Mouse (Mus musculus) liver, embryonic 14.5 days (tissue): ENCODE results near the gene Poglut1. TPM values are rescaled to one million over a fixed set of nuclear protein-coding genes. Genes with fewer than 3 reads are reported as not detected.

Experiments
- ATAC-seq: fragments of 200-750 bp; cut with Nextera tagmentation; 2 replicates; pipeline ENCODE4 v1.8.0; 2017; ENCODE audit warnings: moderate number of reproducible peaks, mild to moderate bottlenecking, moderate library complexity; ENCODE audit not compliant: insufficient read depth
- DNase-seq, 3 experiments: peaks; one replicate each; pipeline ENCODE4 v3.0.0-alpha.2; 2012 to 2013; ENCODE audit warnings: low read depth in 3 of 3, low spot score in 3 of 3
- H3K27ac ChIP-seq: fragments of 300-500 bp; sonication (generic); 2 replicates; pipeline ENCODE4 v1.5.1; 2014; ENCODE audit warnings: moderate library complexity, mild to moderate bottlenecking, control low read depth, inconsistent platforms
- H3K27me3 ChIP-seq: fragments of 300-500 bp; sonication (generic); 2 replicates; pipeline ENCODE4 v1.6.1; 2014; ENCODE audit warnings: mild to moderate bottlenecking, low read length, moderate library complexity; ENCODE audit not compliant: control insufficient read depth, insufficient read depth
- H3K36me3 ChIP-seq: fragments of 300-500 bp; sonication (generic); replicated peaks from 2 replicates; pipeline ENCODE4 v1.6.1; 2014; ENCODE audit warnings: low read depth; ENCODE audit not compliant: control insufficient read depth, insufficient read depth
- H3K4me1 ChIP-seq, 2 experiments: fragments of 200-500 bp in 1 of 2; fragments of 300-500 bp in 1 of 2; sonication (generic) in 1 of 2; replicated peaks; 2 replicates each; pipeline ENCODE4 v1.6.1; 2012 to 2014; ENCODE audit warnings: antibody characterized with exemption in 1 of 2, inconsistent platforms in 1 of 2, low read length in 1 of 2; ENCODE audit not compliant: control insufficient read depth in 2 of 2, insufficient read depth in 2 of 2
- H3K4me2 ChIP-seq: fragments of 300-500 bp; sonication (generic); 2 replicates; pipeline ENCODE4 v1.6.1; 2014; ENCODE audit warnings: low read depth, mild to moderate bottlenecking, control low read depth, moderate library complexity
- H3K4me3 ChIP-seq, 2 experiments: fragments of 200-500 bp in 1 of 2; fragments of 300-500 bp in 1 of 2; sonication (generic) in 1 of 2; 2 replicates each; pipeline ENCODE4 v1.5.1; 2012 to 2014; ENCODE audit warnings: low read depth in 2 of 2, low read length in 2 of 2, mild to moderate bottlenecking in 2 of 2, control low read depth in 1 of 2, inconsistent platforms in 1 of 2, moderate library complexity in 1 of 2; ENCODE audit not compliant: insufficient read depth in 1 of 2
- H3K9ac ChIP-seq: fragments of 300-500 bp; sonication (generic); replicated peaks from 2 replicates; pipeline ENCODE4 v1.6.1; 2014; ENCODE audit warnings: mild to moderate bottlenecking, control low read depth, moderate library complexity
- H3K9me3 ChIP-seq: fragments of 300-500 bp; sonication (generic); 2 replicates; pipeline ENCODE4 v1.6.1; 2016; ENCODE audit warnings: low read length, mixed read lengths; ENCODE audit not compliant: control insufficient read depth
- CTCF ChIP-seq: IDR thresholded peaks from 2 replicates; pipeline ENCODE4 v1.5.1; 2016; ENCODE audit warnings: antibody characterized with exemption, low read depth, control low read depth
- EP300 ChIP-seq: IDR thresholded peaks from 2 replicates; pipeline ENCODE4 v1.6.1; 2016; ENCODE audit warnings: antibody characterized with exemption, low read depth
- WGBS: fragments of 180-500 bp; shearing (Covaris S2); extraction: QIAGEN DNeasy Blood & Tissue Kit; methylation state at CpG from one replicate; pipeline ENCODE4 v1.1.7; 2014; ENCODE audit not compliant: insufficient replicate concordance; 5-methylcytosine and 5-hydroxymethylcytosine counted together
- polyA plus RNA-seq, 2 experiments: library from polyadenylated mRNA; depleted of rRNA in 1 of 2; stranded (reverse) in 1 of 2; unstranded in 1 of 2; fragments of >200 nt; fragmentation: Nextera tagmentation in 1 of 2; extraction: Ambion mirVana in 1 of 2; gene quantifications; 2 replicates each; pipeline versions ENCODE4 v1.2.1 to v1.2.3; 2012 to 2014

The Poglut1 gene
- polyA plus RNA-seq, 2 experiments, result 5.9 to 7.2 TPM

- no peak for TF ChIP-seq EP300
- TF ChIP-seq CTCF, result no peak
- peak; percentile 66 for ATAC-seq
- no peaks in the 10 kb centered on the region; the same call in none of the 2 replicates for H3K27me3 ChIP-seq
These were observed 12.9 kb upstream of the Poglut1 start for GRCm38 (mm10) chr16:38562968-38563327.

GRCm38 (mm10) chr16:38562131-38562967 is 12.3 kb upstream of the Poglut1 start:
- H3K4me2 ChIP-seq, result peak overlapping the region; percentile 95
- peak overlapping the region; percentile 66 for H3K9ac ChIP-seq
- H3K36me3 ChIP-seq, result no peaks in the 10 kb centered on the region; the same call in none of the 2 replicates
- DNase-seq (peak; percentile 86 to 88 (median 86)), ATAC-seq (peak; percentile 98)
- peak overlapping the region; percentile 53 for H3K27ac ChIP-seq
- peaks cover 0 to 8% of the 10 kb centered on the region in 2 experiments; a peak in 2 of 4 replicates for H3K4me1 ChIP-seq
- peak overlapping the region; percentile 69 to 72 for H3K4me3 ChIP-seq
- no peaks in the 10 kb centered on the region; the same call in none of the 2 replicates for H3K27me3 ChIP-seq
- H3K9me3 ChIP-seq, result no peaks in the 10 kb centered on the region
- 6% methylated on average over 37 of the region's 37 CpGs for WGBS
- TF ChIP-seq CTCF (no peak), EP300 (no peak)

More at GRCm38 (mm10) chr16:38562968-38563327, 12.9 kb upstream of the Poglut1 start:
- Histone ChIP-seq H3K9ac (peak overlapping the region; percentile 66), H3K9me3 (no peaks in the 10 kb centered on the region), H3K36me3 (peaks cover 3% of the 10 kb centered on the region), H3K4me1 (peaks cover 0 to 8% of the 10 kb centered on the region in 2 experiments; a peak in 2 of 4 replicates), H3K4me3 (peak overlapping the region; percentile 69 to 72), H3K27ac (peak overlapping the region; percentile 2), H3K4me2 (peak overlapping the region; percentile 95)
- 0% methylated on average over 25 of the region's 25 CpGs for WGBS
- peak in 2 of 3 experiments; percentile 7 to 13 for DNase-seq

GRCm38 (mm10) chr16:38558221-38558748 is 8.2 kb upstream of the Poglut1 start, which contains the start of gene Tmem39a:
Tmem39a (plus strand) TSS chr16:38558698.
- H3K4me1 ChIP-seq, result peaks cover 0 to 6% of the 10 kb centered on the region in 2 experiments; a peak in 1 of 4 replicates
- H3K4me3 ChIP-seq, result no peak within 1 kb of the TSS
- ATAC-seq (no peak), DNase-seq (no peak)
- no peak within 1 kb of the TSS for H3K27ac ChIP-seq
- H3K4me2 ChIP-seq, result no peak within 1 kb of the TSS
- no peak within 1 kb of the TSS for H3K9ac ChIP-seq
- H3K36me3 ChIP-seq, result no peaks in the 10 kb centered on the region
- WGBS, result 74% methylated on average over 3 of the region's 3 CpGs
- H3K9me3 ChIP-seq, result no peaks in the 10 kb centered on the region
- H3K27me3 ChIP-seq, result no peaks in the 10 kb centered on the region; the same call in none of the 2 replicates
- TF ChIP-seq CTCF (no peak), EP300 (no peak)

DNA sequence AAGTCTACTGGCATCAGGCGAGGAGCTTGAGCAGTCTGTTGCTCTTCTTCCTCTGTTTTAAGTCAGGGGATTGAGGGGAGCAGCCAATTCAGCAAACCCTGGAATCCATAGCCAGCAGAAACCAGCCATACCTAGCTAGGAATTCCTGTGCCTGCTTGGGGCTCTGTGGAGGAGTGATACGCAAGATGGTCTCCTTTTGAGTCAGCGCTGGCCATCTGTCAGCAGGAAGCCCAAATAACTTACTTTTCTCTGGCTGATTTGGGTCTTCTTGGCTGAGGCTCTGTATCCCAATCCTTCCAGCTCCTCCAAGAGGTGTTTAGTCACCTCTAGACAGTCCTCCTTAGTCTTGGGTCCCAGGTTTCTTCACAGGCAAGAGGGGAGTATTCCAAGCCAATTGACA is 5.9 kb upstream of the Poglut1 start:
- ATAC-seq (no peak), DNase-seq (no peak)
- H3K9me3 ChIP-seq, result no peaks in the 10 kb centered on the region
- WGBS, result 65% methylated on average over 3 of the region's 3 CpGs
- H3K4me2 ChIP-seq, result no peak overlapping the region
- H3K36me3 ChIP-seq, result no peaks in the 10 kb centered on the region
- TF ChIP-seq EP300 (no peak), CTCF (no peak)
- no peak overlapping the region for H3K9ac ChIP-seq
- H3K4me3 ChIP-seq, result no peak overlapping the region
- no peak overlapping the region for H3K27ac ChIP-seq
- H3K4me1 ChIP-seq, result no peaks in the 10 kb centered on the region
- no peaks in the 10 kb centered on the region; the same call in none of the 2 replicates for H3K27me3 ChIP-seq

DNA sequence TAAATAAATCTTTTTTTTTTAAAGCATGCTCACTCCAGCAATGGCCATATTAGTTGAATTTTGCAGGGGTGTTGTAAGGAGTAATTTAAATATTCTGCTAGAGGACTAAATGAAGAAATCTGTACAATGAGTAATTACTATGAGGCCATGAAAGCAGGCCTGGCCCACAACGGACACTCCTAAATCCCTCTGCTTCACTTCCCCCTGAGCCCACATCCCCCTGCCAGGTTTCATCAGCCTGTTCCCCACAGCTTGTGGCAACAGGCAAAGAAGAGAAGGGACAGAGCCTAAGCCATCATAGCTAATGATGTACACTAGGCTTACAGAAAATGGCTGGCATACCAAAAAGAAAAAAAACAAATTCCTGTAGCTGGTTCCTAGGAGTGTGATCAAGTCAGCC is 2.1 kb downstream of the Poglut1 start:
- Histone ChIP-seq H3K4me2 (no peak overlapping the region), H3K9me3 (no peaks in the 10 kb centered on the region), H3K27ac (no peak overlapping the region), H3K36me3 (no peaks in the 10 kb centered on the region), H3K27me3 (no peaks in the 10 kb centered on the region; the same call in 1 of the 2 replicates), H3K4me1 (peaks cover 11 to 13% of the 10 kb centered on the region in 2 experiments), H3K9ac (no peak overlapping the region), H3K4me3 (no peak overlapping the region)
- ATAC-seq (no peak), DNase-seq (no peak)
- TF ChIP-seq EP300 (no peak), CTCF (no peak)
- 69% methylated on average over 1 of the region's 1 CpGs for WGBS
